Mouse (Mus musculus) stomach, embryonic 14.5 days (tissue): Measurements from ENCODE around the gene Bbof1. TPM values are rescaled to one million over a fixed set of nuclear protein-coding genes. Genes with fewer than 3 reads are reported as not detected.

ENCODE experiments used
- ATAC-seq: fragments of 200-750 bp; cut with Nextera tagmentation; 2 replicates; pipeline ENCODE4 v1.8.0; 2017; ENCODE audit warnings: low read depth, moderate TSS enrichment; ENCODE audit not compliant: insufficient number of reproducible peaks, insufficient read depth, low FRiP score
- H3K27ac ChIP-seq: fragments of 300-500 bp; sonication (generic); 2 replicates; pipeline ENCODE4 v1.5.1; 2014; ENCODE audit warnings: mild to moderate bottlenecking, low read length, moderate library complexity, mixed read lengths
- H3K27me3 ChIP-seq: fragments of 300-500 bp; sonication (generic); 2 replicates; pipeline ENCODE4 v1.6.1; 2014; ENCODE audit warnings: low read length, control low read depth, mixed read lengths; ENCODE audit not compliant: control insufficient read depth, insufficient read depth
- H3K36me3 ChIP-seq: fragments of 300-500 bp; sonication (generic); 2 replicates; pipeline ENCODE4 v1.6.1; 2014; ENCODE audit warnings: mild to moderate bottlenecking, control low read depth, low read length, moderate library complexity, mixed read lengths; ENCODE audit not compliant: control insufficient read depth, insufficient read depth
- H3K4me1 ChIP-seq: fragments of 300-500 bp; sonication (generic); 2 replicates; pipeline ENCODE4 v1.6.1; 2014; ENCODE audit warnings: low read length, control low read depth, mixed read lengths; ENCODE audit not compliant: control insufficient read depth, insufficient read depth
- H3K4me2 ChIP-seq: fragments of 300-500 bp; sonication (generic); replicated peaks from 2 replicates; pipeline ENCODE4 v1.6.1; 2014; ENCODE audit warnings: low read depth, low read length, control low read depth
- H3K4me3 ChIP-seq: fragments of 300-500 bp; sonication (generic); 2 replicates; pipeline ENCODE4 v1.5.1; 2014; ENCODE audit warnings: low read depth, low read length, control low read depth
- H3K9ac ChIP-seq: fragments of 300-500 bp; sonication (generic); replicated peaks from 2 replicates; pipeline ENCODE4 v1.6.1; 2014; ENCODE audit warnings: low read depth, mild to moderate bottlenecking, control low read depth, low read length, moderate library complexity, mixed read lengths
- H3K9me3 ChIP-seq: fragments of 300-500 bp; sonication (generic); 2 replicates; pipeline ENCODE4 v1.6.1; 2016; ENCODE audit warnings: low read depth, low read length, control low read depth; ENCODE audit not compliant: control insufficient read depth
- WGBS: fragments of 180-500 bp; shearing (Covaris S2); extraction: QIAGEN DNeasy Blood & Tissue Kit; methylation state at CpG from one replicate; pipeline ENCODE4 v1.1.7; 2014; 5-methylcytosine and 5-hydroxymethylcytosine counted together
- polyA plus RNA-seq: library from polyadenylated mRNA; unstranded; fragments of >200 nt; fragmentation: Nextera tagmentation; extraction: Ambion mirVana; gene quantifications from 2 replicates; pipeline ENCODE4 v1.2.1, GENCODE M21; 2014

Gene Bbof1
- 1.00 and 1.5 TPM in 2 replicates for polyA plus RNA-seq

DNA sequence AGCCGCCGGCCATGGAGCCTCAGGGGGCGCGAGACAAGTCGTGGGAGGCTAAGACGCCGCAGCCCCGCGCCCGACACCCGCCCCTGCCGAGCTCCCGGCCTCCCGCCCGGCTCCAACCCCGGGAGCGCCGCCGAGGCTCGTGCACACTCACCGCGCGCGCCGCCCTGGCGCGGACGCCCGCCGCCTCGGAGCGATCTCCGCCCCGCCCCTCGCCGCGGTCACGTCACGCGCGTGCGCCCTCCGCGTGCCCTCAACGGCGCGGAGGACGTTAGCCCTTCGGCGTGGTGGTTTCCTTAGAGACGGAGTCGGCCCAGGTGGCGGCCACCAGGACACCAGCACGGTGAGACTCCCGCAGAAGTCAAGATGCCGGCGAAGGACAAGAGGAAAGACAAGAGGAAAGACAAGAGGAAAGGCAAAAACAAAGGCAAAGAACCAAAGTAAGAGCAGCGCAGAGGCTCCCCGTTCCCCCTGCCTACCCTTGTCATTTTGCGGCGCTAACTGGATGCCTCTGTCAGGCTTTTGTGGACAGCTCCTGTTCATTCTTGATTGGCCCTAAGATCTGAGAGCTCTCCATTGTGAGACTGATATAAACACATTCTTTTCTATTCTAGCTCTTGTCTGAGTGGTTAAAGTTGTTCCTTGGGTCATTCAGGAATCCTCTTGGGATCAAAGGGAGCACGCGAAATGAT, at the start of gene Bbof1, which contains the start of gene Entpd5:
Bbof1 (plus strand) TSS at position 253 of the 689 bp plus-strand sequence.
Entpd5 (minus strand) TSS at position 211 of the 689 bp plus-strand sequence.
- no peaks in the 10 kb centered on the region for H3K36me3 ChIP-seq
- peak within 1 kb of the TSS; percentile 60 for H3K4me3 ChIP-seq
- peak within 1 kb of the TSS; percentile 77 for H3K27ac ChIP-seq
- peak; percentile 91 for ATAC-seq
- no peaks in the 10 kb centered on the region for H3K9me3 ChIP-seq
- H3K4me1 ChIP-seq, result peaks cover 8% of the 10 kb centered on the region; the same call in 1 of the 2 replicates
- H3K9ac ChIP-seq, result peak within 1 kb of the TSS; percentile 60
- peak within 1 kb of the TSS; percentile 94 for H3K4me2 ChIP-seq
- H3K27me3 ChIP-seq, result no peaks in the 10 kb centered on the region
- 2% methylated on average over 63 of the region's 63 CpGs for WGBS

DNA sequence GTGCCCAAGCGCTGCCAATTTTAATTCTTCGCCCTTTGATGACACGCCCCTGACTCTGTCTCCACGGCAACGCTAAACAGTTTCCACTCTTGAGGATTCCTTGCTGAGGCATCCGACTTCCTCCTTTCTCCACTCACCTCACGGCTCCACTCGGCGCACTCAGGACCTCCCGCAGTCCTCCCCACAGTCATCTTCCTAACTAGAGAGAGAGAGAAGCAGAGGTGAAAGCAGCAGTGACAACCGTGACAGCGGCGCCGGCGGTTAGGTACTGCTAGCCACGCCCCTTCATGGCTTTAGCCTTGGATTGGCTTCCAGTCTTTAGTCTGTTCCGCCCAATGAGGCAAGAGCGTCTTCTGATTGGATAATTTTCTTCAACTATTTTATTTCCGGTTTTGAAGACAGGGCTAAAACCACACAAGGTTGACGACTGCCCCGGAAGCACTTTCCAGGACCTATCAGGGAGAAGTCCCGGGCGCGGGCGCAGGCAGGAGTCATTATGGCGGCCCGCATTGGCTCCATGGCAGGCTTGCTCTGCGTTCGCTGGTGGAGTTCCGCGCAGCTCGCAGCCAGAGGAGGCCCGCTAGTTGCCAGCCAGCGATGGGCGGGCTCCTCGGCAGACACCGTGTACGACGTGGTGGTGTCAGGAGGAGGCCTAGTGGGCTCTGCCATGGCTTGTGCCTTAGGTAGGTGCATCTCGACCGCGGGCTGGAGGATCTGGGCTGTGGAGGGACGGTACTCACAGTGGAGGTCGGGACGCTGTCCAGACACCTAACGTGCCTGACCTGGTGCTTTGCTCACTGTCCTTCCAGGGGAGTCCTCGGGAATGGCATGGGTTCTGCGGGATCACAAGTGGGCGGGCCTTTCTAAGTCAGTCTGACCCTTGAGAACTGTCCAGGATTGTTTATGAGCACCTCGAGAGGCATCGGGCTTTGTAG, 47.0 kb upstream of the Bbof1 start, which contains the start of the genes Coq6 and Fam161b:
Coq6 (plus strand) TSS at position 103 of the 935 bp plus-strand sequence.
Fam161b (minus strand) TSS at position 279 of the 935 bp plus-strand sequence.
- 0 out of 2 replicates have a peak, but pooled peaks cover under 1% of the 10 kb centered on the region for H3K36me3 ChIP-seq
- H3K27me3 ChIP-seq, result no peaks in the 10 kb centered on the region
- ATAC-seq, result peak; percentile 98
- H3K4me2 ChIP-seq, result peak within 1 kb of the TSS; percentile 84
- H3K4me1 ChIP-seq, result peaks cover 9% of the 10 kb centered on the region
- H3K9me3 ChIP-seq, result no peaks in the 10 kb centered on the region
- WGBS, result under 1% methylated on average over 51 of the region's 51 CpGs
- H3K9ac ChIP-seq, result peak within 1 kb of the TSS; percentile 91
- peak within 1 kb of the TSS; percentile 55; the same call in 1 of the 2 replicates for H3K27ac ChIP-seq
- peak within 1 kb of the TSS; percentile 99 for H3K4me3 ChIP-seq

DNA sequence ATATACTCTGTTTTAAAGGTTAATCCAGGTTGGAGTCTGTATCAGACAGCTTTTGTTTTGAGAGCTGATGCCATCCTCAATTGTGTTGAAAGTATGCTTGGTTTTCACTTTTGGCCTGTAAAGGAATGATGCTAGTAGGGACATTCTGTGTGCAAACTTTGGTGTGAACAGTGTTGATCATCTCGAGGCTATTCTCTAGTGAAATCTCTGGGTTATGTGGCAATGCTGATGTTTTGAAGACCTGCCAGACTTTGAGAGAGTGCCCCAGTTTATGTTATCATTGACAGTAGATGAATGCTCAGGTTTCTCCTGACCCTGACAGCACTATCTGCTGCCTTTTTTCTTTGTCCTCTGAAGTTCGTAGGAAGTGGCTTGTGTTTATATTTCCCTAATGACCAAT, 46.0 kb upstream of the Bbof1 start:
- Histone ChIP-seq H3K4me2 (peak overlapping the region; percentile 84), H3K27ac (no peak overlapping the region), H3K9me3 (no peaks in the 10 kb centered on the region), H3K36me3 (peaks cover 8% of the 10 kb centered on the region), H3K4me1 (peaks cover 9% of the 10 kb centered on the region), H3K27me3 (no peaks in the 10 kb centered on the region), H3K9ac (no peak overlapping the region), H3K4me3 (peak overlapping the region; percentile 99)
- 33% methylated on average over 2 of the region's 2 CpGs for WGBS
- no peak for ATAC-seq

DNA sequence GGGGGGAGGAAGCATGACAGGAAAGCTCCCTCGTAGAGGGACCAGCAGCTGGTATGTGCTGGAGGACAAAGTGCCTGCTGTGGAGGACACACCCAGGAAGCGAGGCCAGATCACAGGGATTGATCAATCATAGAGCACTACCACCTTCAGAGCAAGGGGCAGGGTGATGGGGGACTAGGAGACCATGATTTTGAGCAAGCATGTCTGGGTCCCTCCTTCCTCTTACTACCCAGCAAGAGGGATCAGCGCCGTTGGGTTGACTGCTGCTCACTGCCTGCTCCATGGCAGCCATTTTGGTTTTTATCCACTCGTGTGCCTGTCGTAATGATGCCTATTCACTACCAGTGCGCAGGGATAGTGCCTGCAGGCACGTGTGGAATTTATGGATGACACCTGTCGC, 44.6 kb upstream of the Bbof1 start:
- Histone ChIP-seq H3K4me3 (no peak overlapping the region), H3K9ac (no peak overlapping the region), H3K36me3 (peaks cover 15% of the 10 kb centered on the region), H3K9me3 (no peaks in the 10 kb centered on the region), H3K4me2 (no peak overlapping the region), H3K27me3 (no peaks in the 10 kb centered on the region), H3K27ac (no peak overlapping the region), H3K4me1 (peaks cover 9% of the 10 kb centered on the region)
- 78% methylated on average over 9 of the region's 9 CpGs for WGBS
- no peak for ATAC-seq

DNA sequence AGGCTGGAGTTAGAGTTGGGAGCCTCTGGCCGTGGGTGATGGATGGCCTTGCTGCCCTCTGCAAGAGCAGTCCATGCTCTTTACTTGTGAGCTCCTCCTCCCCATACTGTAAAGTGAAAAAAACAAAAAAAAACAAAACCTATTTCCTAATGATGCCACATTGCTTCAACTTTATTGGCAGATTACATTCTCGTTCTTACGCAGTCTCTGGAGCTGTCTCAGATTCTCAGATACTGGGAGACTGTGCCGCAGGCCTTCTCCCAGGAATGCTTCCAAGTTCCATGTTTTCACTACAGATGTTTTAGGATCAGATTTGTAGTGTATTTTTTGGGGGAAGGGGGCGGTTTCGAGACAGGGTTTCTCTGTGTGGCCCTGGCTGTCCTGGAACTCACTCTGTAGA, 43.7 kb upstream of the Bbof1 start:
- H3K36me3 ChIP-seq, result peaks cover 22% of the 10 kb centered on the region
- H3K4me2 ChIP-seq, result no peak overlapping the region
- H3K9me3 ChIP-seq, result no peaks in the 10 kb centered on the region
- H3K27ac ChIP-seq, result no peak overlapping the region
- WGBS, result 95% methylated on average over 6 of the region's 6 CpGs
- no peaks in the 10 kb centered on the region for H3K27me3 ChIP-seq
- H3K4me3 ChIP-seq, result no peak overlapping the region
- ATAC-seq, result no peak
- H3K4me1 ChIP-seq, result peaks cover 9% of the 10 kb centered on the region
- no peak overlapping the region for H3K9ac ChIP-seq

DNA sequence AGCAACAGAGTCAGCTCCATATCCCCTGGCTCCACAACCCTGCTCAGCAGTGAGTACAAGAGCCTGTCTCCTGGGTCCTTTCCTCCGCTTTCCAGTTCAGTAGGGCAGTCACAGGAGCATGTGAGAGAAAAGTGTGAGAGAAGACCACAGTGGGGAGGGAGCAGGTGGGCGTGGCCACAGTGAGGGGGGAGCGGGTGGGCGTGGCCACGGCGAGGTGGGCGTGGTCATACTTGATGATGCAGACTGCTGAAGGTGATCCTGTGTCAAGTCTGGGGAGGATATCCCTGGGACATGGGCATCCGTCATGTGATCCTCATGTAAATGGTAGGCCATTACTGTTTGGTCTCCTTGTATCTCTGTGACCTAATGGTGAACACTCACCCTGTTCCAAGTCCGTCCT, 41.9 kb upstream of the Bbof1 start:
- Histone ChIP-seq H3K9ac (no peak overlapping the region), H3K36me3 (peaks cover 40% of the 10 kb centered on the region), H3K27ac (no peak overlapping the region), H3K4me1 (peaks cover 6% of the 10 kb centered on the region), H3K27me3 (no peaks in the 10 kb centered on the region), H3K4me2 (no peak overlapping the region), H3K4me3 (no peak overlapping the region), H3K9me3 (no peaks in the 10 kb centered on the region)
- WGBS, result 61% methylated on average over 9 of the region's 9 CpGs
- no peak for ATAC-seq

DNA sequence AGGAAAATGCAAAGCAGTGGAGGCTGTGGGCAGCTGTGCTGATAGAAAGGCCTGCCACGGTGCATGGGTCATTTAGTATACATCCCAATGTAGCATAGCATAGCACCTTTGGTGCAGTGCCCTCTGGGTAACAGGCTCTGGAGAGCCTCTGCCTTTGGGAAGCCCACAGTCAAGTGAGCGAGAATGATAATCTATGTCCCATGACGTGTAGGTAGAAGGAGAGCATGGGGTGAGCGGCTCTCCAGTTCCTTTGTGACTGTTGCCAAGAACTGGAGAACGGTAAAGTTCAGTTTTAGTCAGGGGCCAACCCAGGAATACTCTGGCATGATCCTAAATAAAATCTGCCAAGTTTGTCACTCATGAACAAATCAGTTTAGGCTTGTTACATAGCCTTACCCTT, 37.2 kb upstream of the Bbof1 start:
- H3K27me3 ChIP-seq, result no peaks in the 10 kb centered on the region
- H3K4me2 ChIP-seq, result no peak overlapping the region
- H3K36me3 ChIP-seq, result peaks cover 57% of the 10 kb centered on the region
- no peaks in the 10 kb centered on the region for H3K4me1 ChIP-seq
- no peak overlapping the region for H3K4me3 ChIP-seq
- H3K27ac ChIP-seq, result no peak overlapping the region
- no peak overlapping the region for H3K9ac ChIP-seq
- no peak for ATAC-seq
- H3K9me3 ChIP-seq, result no peaks in the 10 kb centered on the region
- 94% methylated on average over 5 of the region's 5 CpGs for WGBS

DNA sequence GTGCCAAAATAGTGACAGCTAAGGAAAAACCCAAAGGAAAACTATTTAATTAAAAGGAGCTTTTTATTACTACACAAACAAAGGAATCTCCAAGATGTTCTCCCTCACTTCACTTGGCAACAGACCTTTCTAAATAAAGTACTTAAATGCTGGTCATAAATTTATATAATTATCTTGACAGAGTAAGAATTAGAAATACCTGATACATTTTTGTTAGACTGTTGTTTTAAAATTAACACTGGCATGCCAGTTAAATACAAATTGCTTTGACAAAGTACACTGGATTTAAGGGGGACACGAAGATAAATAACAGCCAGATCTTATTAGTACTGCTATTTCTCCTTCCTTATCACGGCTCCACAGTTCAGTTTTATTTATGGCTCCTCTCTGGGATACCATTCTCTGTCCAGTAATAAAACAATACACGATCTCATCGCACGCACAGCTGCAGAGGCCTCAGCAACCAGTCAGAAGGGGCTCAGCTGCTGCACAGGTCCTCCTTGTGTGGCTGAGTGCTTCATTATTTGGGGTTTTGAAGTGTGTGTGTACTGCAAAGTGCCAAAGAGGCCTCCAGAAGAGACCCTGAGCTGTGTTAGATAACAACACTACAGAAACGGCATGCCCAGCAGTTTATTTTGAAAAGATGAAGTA, 34.9 kb upstream of the Bbof1 start:
- Histone ChIP-seq H3K27me3 (no peaks in the 10 kb centered on the region), H3K27ac (no peak overlapping the region), H3K4me1 (no peaks in the 10 kb centered on the region), H3K4me3 (no peak overlapping the region), H3K4me2 (no peak overlapping the region), H3K9ac (no peak overlapping the region), H3K9me3 (no peaks in the 10 kb centered on the region), H3K36me3 (peaks cover 42% of the 10 kb centered on the region)
- no peak for ATAC-seq
- 70% methylated on average over 6 of the region's 6 CpGs for WGBS
